Mouse (Mus musculus): ENCODE results near the gene Olfr406.

- TF ChIP-seq POLR2A (IDR thresholded peaks at IDR 0.05; ENCODE audit: control insufficient read depth, extremely low read depth, insufficient read depth, low read length, poor library complexity) (no peak), CTCF (IDR thresholded peaks at IDR 0.05; ENCODE audit: borderline replicate concordance, control insufficient read depth, extremely low read depth, insufficient read depth, low read length, poor library complexity) (no peak)
Observed at GRCm38 (mm10) chr11:74283436-74283835, 23.8 kb downstream of the Olfr406 start, which contains the start of gene Olfr59.

Measured in thymus, adult 2 months (tissue).